Mouse (Mus musculus) mature B cell (primary cell): Measurements from ENCODE around the gene Ric8b.

Experiments used
- in situ Hi-C: fragments of 300-500 bp; cut with MboI; formaldehyde crosslinking; loops from 2 replicates; pipeline ENCODE4 v1.14.3; 2019

Ric8b gene

GRCm38 (mm10) chr10:84960380-84960930, 43.0 kb downstream of the Ric8b start:
- in situ Hi-C loops = no loop called here

- in situ Hi-C loops = no loop called here
These were observed 45.7 kb downstream of the Ric8b start for GRCm38 (mm10) chr10:84963126-84963525.

- in situ Hi-C loops = no loop called here
These were observed 46.3 kb downstream of the Ric8b start for GRCm38 (mm10) chr10:84963726-84964125.

- in situ Hi-C loops = no loop called here
These were observed 49.1 kb downstream of the Ric8b start for GRCm38 (mm10) chr10:84966542-84966941.

GRCm38 (mm10) chr10:84967645-84968044, 50.2 kb downstream of the Ric8b start:
- in situ Hi-C loops = no loop called here

GRCm38 (mm10) chr10:84968852-84969704, 51.7 kb downstream of the Ric8b start:
- in situ Hi-C loops = no loop called here

- in situ Hi-C loops = no loop called here
These were observed 57.8 kb downstream of the Ric8b start for GRCm38 (mm10) chr10:84975264-84975663.

GRCm38 (mm10) chr10:84976588-84977351, 59.4 kb downstream of the Ric8b start:
- in situ Hi-C loops = no loop called here

- in situ Hi-C loops = no loop called here
These were observed 62.9 kb downstream of the Ric8b start for GRCm38 (mm10) chr10:84980291-84980690.

- in situ Hi-C loops = no loop called here
These were observed 64.0 kb downstream of the Ric8b start for GRCm38 (mm10) chr10:84981441-84981840.

- in situ Hi-C loops = no loop called here
These were observed 65.3 kb downstream of the Ric8b start for GRCm38 (mm10) chr10:84982675-84983074.

- in situ Hi-C loops = no loop called here
These were observed 68.5 kb downstream of the Ric8b start for GRCm38 (mm10) chr10:84985956-84986355.

- in situ Hi-C loops = no loop called here
These were observed 70.2 kb downstream of the Ric8b start for GRCm38 (mm10) chr10:84987666-84988065.

GRCm38 (mm10) chr10:84988650-84989049, 71.2 kb downstream of the Ric8b start:
- in situ Hi-C loops = no loop called here

GRCm38 (mm10) chr10:84994346-84994745, 76.9 kb downstream of the Ric8b start:
- in situ Hi-C loops = no loop called here

- in situ Hi-C loops = no loop called here
These were observed 77.6 kb downstream of the Ric8b start for GRCm38 (mm10) chr10:84994971-84995370.

GRCm38 (mm10) chr10:84996366-84996765, 79.0 kb downstream of the Ric8b start:
- in situ Hi-C loops = no loop called here

GRCm38 (mm10) chr10:84997571-84998224, 80.3 kb downstream of the Ric8b start:
- in situ Hi-C loops = no loop called here

- in situ Hi-C loops = no loop called here
These were observed 80.8 kb downstream of the Ric8b start for GRCm38 (mm10) chr10:84998225-84998579.

- in situ Hi-C loops = no loop called here
These were observed 84.5 kb downstream of the Ric8b start for GRCm38 (mm10) chr10:85001920-85002319.

- in situ Hi-C loops = no loop called here
These were observed 86.0 kb downstream of the Ric8b start for GRCm38 (mm10) chr10:85003190-85004026.
